Mouse (Mus musculus) midbrain, postnatal 0 days (tissue): Measurements from ENCODE around the gene Spi1. TPM values are rescaled to one million over a fixed set of nuclear protein-coding genes. Genes with fewer than 3 reads are reported as not detected.

Experiments used
- ATAC-seq: fragments of 200-750 bp; cut with Nextera tagmentation; 2 replicates; pipeline ENCODE4 v1.8.0; 2017; ENCODE audit warnings: moderate number of reproducible peaks, mild to moderate bottlenecking, moderate TSS enrichment, moderate library complexity; ENCODE audit not compliant: low FRiP score
- DNase-seq: peaks from one replicate; pipeline ENCODE4 v3.0.0-alpha.2; 2015; ENCODE audit warnings: low spot score
- H3K27ac ChIP-seq: fragments of 300-500 bp; sonication (generic); 2 replicates; pipeline ENCODE4 v1.5.1; 2014; ENCODE audit warnings: low read depth, mild to moderate bottlenecking, low read length, mixed read lengths
- H3K27me3 ChIP-seq: fragments of 300-500 bp; sonication (generic); 2 replicates; pipeline ENCODE4 v1.6.1; 2014; ENCODE audit warnings: low read length, control low read depth, mixed read lengths; ENCODE audit not compliant: insufficient read depth
- H3K36me3 ChIP-seq: fragments of 300-500 bp; sonication (generic); 2 replicates; pipeline ENCODE4 v1.6.1; 2014; ENCODE audit warnings: low read length, control low read depth, mixed read lengths; ENCODE audit not compliant: insufficient read depth
- H3K4me1 ChIP-seq: fragments of 300-500 bp; sonication (generic); 2 replicates; pipeline ENCODE4 v1.6.1; 2014; ENCODE audit warnings: mild to moderate bottlenecking, control low read depth, antibody characterized with exemption, low read length, mixed read lengths; ENCODE audit not compliant: insufficient read depth
- H3K4me2 ChIP-seq: fragments of 300-500 bp; sonication (generic); 2 replicates; pipeline ENCODE4 v1.6.1; 2014; ENCODE audit warnings: low read depth, mild to moderate bottlenecking, low read length, mixed read lengths; ENCODE audit not compliant: poor library complexity, severe bottlenecking
- H3K4me3 ChIP-seq: fragments of 300-500 bp; sonication (generic); 2 replicates; pipeline ENCODE4 v1.5.1; 2014; ENCODE audit warnings: low read depth, mild to moderate bottlenecking, low read length, moderate library complexity
- H3K9ac ChIP-seq: fragments of 300-500 bp; sonication (generic); replicated peaks from 2 replicates; pipeline ENCODE4 v1.6.1; 2014; ENCODE audit warnings: mild to moderate bottlenecking, low read length, moderate library complexity, mixed read lengths; ENCODE audit not compliant: poor library complexity, severe bottlenecking
- H3K9me3 ChIP-seq: fragments of 300-500 bp; sonication (generic); 2 replicates; pipeline ENCODE4 v1.6.1; 2016; ENCODE audit warnings: low read length, control low read depth
- CTCF ChIP-seq: IDR thresholded peaks from 2 replicates; pipeline ENCODE4 v1.5.1; 2016; ENCODE audit warnings: antibody characterized with exemption, mild to moderate bottlenecking
- WGBS: fragments of 180-500 bp; shearing (Covaris S2); extraction: QIAGEN DNeasy Blood & Tissue Kit; methylation state at CpG from one replicate; pipeline ENCODE4 v1.1.7; 2014; 5-methylcytosine and 5-hydroxymethylcytosine counted together
- polyA plus RNA-seq: library from polyadenylated mRNA; unstranded; fragments of >200 nt; fragmentation: Nextera tagmentation; extraction: Ambion mirVana; gene quantifications from 2 replicates; pipeline ENCODE4 v1.2.1, GENCODE M21; 2015
- total RNA-seq: library from RNA; depleted of rRNA; stranded (reverse); fragments of >200 nt; gene quantifications from 2 replicates; pipeline ENCODE4 v1.2.3, GENCODE M21; 2014; rRNA removed

Spi1 gene
- total RNA-seq (4.4 and 10.0 TPM in 2 replicates), polyA plus RNA-seq (4.0 and 4.2 TPM in 2 replicates)

DNA sequence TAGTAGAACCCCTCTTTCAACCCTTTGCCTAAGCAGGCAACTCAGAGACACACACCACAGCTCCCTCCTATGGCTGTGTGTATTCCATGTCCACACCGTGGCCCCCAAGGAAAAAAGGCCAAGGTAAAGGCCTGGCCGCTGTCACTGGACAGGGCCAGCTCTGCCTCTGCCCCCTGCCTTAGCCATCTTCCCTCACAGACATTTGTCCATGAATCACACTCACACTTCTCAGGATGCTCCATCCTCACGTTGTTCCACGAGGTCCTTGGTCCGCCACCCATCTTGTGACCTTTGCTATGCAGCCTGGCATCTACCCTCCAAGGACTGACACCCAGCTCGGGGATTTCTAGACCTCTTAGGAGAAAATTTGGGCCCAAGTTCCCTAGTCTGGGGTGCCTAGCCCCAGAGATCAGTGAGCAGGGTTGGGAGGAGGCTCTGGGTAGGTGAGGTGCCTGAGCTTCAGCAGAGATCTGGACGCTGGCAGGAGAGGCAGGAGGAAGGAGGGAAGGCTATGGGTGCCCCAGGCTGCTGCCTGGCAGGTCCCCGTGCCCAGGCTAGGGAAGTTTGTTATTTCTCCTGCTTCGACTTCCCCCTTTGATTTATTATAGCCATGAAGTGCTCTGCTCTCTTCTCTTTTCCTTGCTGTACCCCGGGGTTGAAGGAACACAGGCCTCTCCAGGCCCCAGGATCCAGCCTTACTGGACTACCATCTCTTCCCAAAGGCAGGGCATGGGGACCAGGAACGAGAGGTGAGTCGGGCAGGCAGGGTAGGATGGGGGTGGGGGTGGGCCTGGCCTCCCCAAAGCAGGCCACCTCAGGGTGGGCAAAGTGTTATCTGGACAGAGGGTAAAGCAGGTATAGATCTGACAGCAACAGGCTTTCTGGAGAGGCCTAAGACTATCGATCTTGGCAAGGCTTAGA, at the start of gene Spi1:
TSS of gene Spi1 (plus strand) at position 616 of the 921 bp plus-strand sequence.
- no peaks in the 10 kb centered on the region for H3K27me3 ChIP-seq
- H3K9ac ChIP-seq: no peak within 1 kb of the TSS
- no peak within 1 kb of the TSS for H3K4me2 ChIP-seq
- 83% methylated on average over 13 of the region's 13 CpGs for WGBS
- no peak within 1 kb of the TSS for H3K4me3 ChIP-seq
- H3K9me3 ChIP-seq: no peaks in the 10 kb centered on the region
- H3K36me3 ChIP-seq: no peaks in the 10 kb centered on the region
- no peak within 1 kb of the TSS for H3K27ac ChIP-seq
- TF ChIP-seq CTCF: no peak
- 0 out of 2 replicates have a peak, but pooled peaks cover 3% of the 10 kb centered on the region for H3K4me1 ChIP-seq
- DNase-seq: no peak
- ATAC-seq: no peak

DNA sequence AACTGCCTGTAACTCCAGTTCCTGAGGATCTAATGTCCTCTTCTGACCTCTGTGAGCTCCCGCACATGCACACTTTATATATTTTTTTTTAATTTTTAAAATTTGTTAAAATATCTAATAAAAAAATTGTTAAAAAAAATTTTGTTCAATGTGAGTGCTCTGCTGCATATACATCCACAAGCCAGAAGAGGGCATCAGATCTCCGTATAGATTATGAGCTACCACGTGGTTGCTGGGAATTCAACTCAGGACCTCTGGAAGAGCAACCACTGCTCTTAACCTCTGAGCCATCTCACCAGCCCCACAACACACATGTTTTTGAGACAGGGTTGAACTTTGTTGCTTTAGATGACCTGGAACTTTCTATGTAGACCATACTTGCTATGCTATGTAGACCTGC, 49.2 kb upstream of the Spi1 start:
- no peaks in the 10 kb centered on the region for H3K36me3 ChIP-seq
- H3K4me3 ChIP-seq: no peak overlapping the region
- H3K9me3 ChIP-seq: no peaks in the 10 kb centered on the region
- DNase-seq (no peak), ATAC-seq (no peak)
- WGBS: 18% methylated on average over 3 of the region's 3 CpGs
- no peak overlapping the region for H3K4me2 ChIP-seq
- no peaks in the 10 kb centered on the region for H3K27me3 ChIP-seq
- no peak overlapping the region for H3K9ac ChIP-seq
- no peak overlapping the region for H3K27ac ChIP-seq
- no peaks in the 10 kb centered on the region for H3K4me1 ChIP-seq
- peak; percentile 35; the same call in 1 of the 2 replicates for TF ChIP-seq CTCF

DNA sequence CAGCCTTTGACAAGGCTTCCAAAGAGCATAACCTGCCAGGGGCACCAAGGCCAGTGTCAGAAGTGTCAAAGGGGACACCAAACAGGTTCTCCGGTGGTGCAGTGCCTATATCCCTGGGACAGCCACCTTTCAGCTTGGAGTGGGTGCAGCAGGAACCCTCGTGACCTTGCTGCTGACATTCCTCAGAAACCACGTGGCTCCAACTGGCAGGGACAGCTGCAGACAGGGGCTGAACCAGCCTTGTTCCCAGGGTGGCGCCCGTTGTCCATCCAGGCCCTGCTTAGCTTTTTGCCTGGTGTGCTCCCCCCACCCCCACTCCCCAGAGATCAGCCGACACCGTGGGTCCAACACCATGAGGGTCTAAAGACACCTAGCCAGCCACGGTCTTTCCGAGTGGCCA, 46.8 kb upstream of the Spi1 start, which contains the start of gene Rapsn:
TSS of gene Rapsn (plus strand) at position 236 of the 400 bp plus-strand sequence.
- H3K27me3 ChIP-seq: no peaks in the 10 kb centered on the region
- DNase-seq: no peak
- TF ChIP-seq CTCF: no peak
- no peaks in the 10 kb centered on the region for H3K9me3 ChIP-seq
- H3K27ac ChIP-seq: no peak within 1 kb of the TSS
- 58% methylated on average over 9 of the region's 9 CpGs for WGBS
- H3K4me3 ChIP-seq: no peak within 1 kb of the TSS
- no peak for ATAC-seq
- no peaks in the 10 kb centered on the region for H3K4me1 ChIP-seq
- no peaks in the 10 kb centered on the region for H3K36me3 ChIP-seq
- H3K9ac ChIP-seq: no peak within 1 kb of the TSS
- no peak within 1 kb of the TSS for H3K4me2 ChIP-seq

DNA sequence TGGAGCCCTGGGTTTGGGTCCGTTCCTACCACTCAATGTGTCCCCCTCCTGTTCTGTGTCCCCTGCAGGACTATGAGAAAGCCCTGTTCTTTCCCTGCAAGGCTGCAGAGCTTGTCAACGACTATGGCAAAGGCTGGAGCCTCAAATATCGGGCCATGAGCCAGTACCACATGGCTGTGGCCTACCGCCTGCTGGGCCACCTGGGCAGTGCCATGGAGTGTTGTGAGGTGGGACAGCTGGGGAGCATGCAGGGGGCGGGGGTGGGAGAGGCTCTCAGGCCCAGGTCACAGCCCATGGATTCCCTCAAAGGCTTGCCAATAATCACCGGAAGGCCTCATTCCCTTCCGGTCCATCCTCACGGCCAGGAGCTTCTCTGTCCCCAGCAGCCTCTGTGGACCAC, 40.4 kb upstream of the Spi1 start:
- ATAC-seq (no peak), DNase-seq (no peak)
- no peaks in the 10 kb centered on the region for H3K4me1 ChIP-seq
- no peak overlapping the region for H3K4me2 ChIP-seq
- H3K27ac ChIP-seq: no peak overlapping the region
- 75% methylated on average over 8 of the region's 8 CpGs for WGBS
- no peaks in the 10 kb centered on the region for H3K27me3 ChIP-seq
- H3K4me3 ChIP-seq: no peak overlapping the region
- no peaks in the 10 kb centered on the region for H3K9me3 ChIP-seq
- no peak for TF ChIP-seq CTCF
- no peak overlapping the region for H3K9ac ChIP-seq
- no peaks in the 10 kb centered on the region for H3K36me3 ChIP-seq

DNA sequence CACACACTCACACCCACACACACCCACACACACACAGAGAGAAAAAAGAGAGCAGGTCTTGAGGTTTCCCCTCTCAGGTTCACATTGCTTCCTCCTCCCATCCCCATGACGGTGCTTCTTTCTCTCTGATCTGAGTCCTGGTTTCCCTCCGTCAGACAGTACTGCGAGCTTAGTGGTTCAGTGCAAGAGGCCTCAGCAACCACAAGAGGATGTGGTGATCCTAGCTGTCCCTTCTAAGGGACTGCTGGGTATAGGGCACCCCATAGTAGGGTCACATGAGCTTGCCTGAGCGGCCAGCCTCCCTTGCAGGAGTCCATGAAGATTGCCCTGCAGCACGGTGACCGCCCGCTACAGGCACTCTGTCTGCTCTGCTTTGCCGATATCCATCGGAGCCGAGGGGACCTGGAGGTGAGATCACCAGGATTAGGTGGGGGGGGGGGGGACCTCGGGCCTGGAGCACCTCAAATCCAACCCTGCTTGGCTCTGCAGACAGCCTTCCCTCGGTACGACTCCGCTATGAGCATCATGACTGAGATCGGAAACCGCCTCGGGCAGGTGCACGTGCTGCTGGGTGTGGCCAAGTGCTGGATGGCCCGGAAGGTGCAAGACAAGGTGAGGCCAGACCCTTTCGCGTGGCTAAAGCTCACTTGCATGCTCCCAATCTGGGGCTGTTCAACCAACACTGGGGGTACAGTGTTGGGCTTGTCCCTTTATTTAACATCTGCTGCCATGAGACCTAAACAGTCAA, 39.4 kb upstream of the Spi1 start:
- no peak for DNase-seq
- Histone ChIP-seq H3K4me3 (no peak overlapping the region), H3K9ac (no peak overlapping the region), H3K4me2 (no peak overlapping the region), H3K4me1 (no peaks in the 10 kb centered on the region), H3K27me3 (no peaks in the 10 kb centered on the region), H3K36me3 (no peaks in the 10 kb centered on the region), H3K9me3 (no peaks in the 10 kb centered on the region), H3K27ac (no peak overlapping the region)
- ATAC-seq: no peak
- 77% methylated on average over 20 of the region's 21 CpGs for WGBS
- no peak for TF ChIP-seq CTCF
